Mouse (Mus musculus): ENCODE data around the gene Slc35g2. TPM values are rescaled to one million over a fixed set of nuclear protein-coding genes. Genes with fewer than 3 reads are reported as not detected.

Gene Slc35g2
- polyA plus RNA-seq, 1 experiment from 2014 or later, result 16.9 TPM

DNA sequence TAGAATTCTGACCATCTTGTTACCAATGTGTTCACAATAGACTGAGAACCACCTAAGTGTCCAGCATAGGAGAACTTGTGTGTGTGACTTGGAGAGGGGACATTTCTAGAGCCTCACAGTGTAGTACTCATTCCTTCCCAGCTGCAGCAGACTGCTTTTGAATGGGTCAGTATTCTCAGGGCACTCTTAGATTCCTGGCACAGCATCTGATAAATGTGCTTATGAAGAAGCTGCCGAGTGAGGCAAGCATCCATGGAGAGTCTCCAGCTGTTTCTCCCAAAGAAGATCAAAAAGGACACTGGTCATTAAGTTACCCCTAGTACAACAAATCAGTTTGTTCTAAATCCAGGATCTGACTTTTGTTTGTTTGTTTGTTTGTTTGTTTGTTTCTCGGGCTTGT, 2.4 kb upstream of the Slc35g2 start:
- Histone ChIP-seq H3K9me3 (ENCODE audit: control insufficient read depth, low read length) (no peaks in the 10 kb centered on the region), H3K36me3 (ENCODE audit: control insufficient read depth, insufficient read depth, low read length) (no peaks in the 10 kb centered on the region), H3K27me3 (ENCODE audit: control insufficient read depth, insufficient read depth, low read length) (no peaks in the 10 kb centered on the region), H3K4me3 (replicated peaks; ENCODE audit: low read depth, low read length) (no peak overlapping the region), H3K4me1 (ENCODE audit: control insufficient read depth, insufficient read depth, low read length) (peaks cover 9% of the 10 kb centered on the region; the same call in 1 of the 2 replicates), H3K27ac (replicated peaks; ENCODE audit: low read depth, low read length) (no peak overlapping the region), H3K4me2 (ENCODE audit: low read length) (no peak overlapping the region), H3K9ac (replicated peaks; ENCODE audit: low read length) (no peak overlapping the region)
- ATAC-seq (ENCODE audit: low FRiP score, low TSS enrichment), result no peak
- DNase-seq, result no peak
- 74% methylated on average over 2 of the region's 2 CpGs for WGBS

DNA sequence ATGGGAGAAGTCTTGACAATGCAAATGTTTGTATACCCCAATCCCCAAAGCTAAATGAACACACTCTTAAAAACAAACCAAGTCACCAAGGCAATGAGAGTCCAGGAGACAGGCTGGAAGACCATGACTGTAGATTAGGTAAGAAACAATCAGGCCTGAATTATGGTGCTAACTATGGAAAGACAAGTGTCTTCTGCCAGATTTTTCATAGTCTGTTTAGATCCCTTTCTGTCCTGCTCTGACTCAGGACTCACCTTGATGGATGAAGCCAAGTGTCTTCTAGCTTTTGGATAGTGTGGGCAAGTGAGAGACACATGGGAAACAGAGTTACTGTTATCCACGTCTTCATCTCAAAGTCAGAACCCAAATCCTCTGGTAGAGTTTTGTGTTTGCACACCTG, 621 bp upstream of the Slc35g2 start:
- WGBS, result 78% methylated on average over 1 of the region's 1 CpGs
- no peaks in the 10 kb centered on the region for H3K9me3 ChIP-seq (ENCODE audit: control insufficient read depth, low read length)
- H3K36me3 ChIP-seq (ENCODE audit: control insufficient read depth, insufficient read depth, low read length), result no peaks in the 10 kb centered on the region

DNA sequence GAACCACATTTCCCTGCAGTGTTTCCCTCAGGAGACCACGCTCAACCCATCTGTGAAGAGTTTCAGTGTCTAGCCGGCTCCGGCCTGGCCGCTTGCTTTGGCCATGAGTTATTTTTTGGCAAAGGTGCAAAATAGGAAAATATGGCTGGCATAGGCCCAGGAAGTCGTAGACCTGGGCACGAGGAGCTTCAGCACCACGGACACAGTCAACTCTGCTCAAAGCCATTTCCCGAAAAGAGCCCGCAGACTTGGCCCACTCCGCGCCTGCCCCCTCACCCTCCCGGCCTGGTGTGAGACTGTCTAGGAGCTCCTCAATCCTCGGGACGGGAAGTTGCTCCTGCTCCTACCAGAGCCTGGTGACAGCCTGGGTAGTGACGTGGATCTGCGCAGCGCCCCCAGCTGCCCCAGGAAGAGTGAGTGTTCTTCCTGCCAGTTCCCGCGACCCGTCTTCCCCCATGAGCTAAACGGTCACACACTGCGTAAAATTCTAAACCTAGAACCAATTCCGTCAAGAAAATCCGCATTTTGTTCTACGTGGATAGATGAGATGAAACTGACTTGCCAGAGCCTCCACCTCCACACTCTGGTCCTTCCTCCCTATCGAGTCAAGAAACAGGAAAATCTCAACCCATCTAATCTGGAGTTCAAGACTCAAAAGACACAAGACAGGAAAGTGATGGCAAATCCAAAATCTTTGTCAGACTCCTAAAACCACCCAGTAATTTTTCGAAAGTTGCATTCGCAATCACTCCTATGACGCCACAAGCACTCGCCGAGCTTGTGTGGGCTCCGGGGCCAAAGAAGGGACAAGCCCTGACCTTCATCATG, 878 bp downstream of the Slc35g2 start:
- no peak for ATAC-seq (ENCODE audit: low FRiP score, low TSS enrichment)
- H3K4me3 ChIP-seq (replicated peaks; ENCODE audit: low read depth, low read length), result peak overlapping the region; percentile 65
- no peaks in the 10 kb centered on the region for H3K27me3 ChIP-seq (ENCODE audit: control insufficient read depth, insufficient read depth, low read length)
- H3K36me3 ChIP-seq (ENCODE audit: control insufficient read depth, insufficient read depth, low read length), result no peaks in the 10 kb centered on the region
- H3K9ac ChIP-seq (replicated peaks; ENCODE audit: low read length), result peak overlapping the region; percentile 69
- peak overlapping the region; percentile 72 for H3K4me2 ChIP-seq (ENCODE audit: low read length)
- H3K9me3 ChIP-seq (ENCODE audit: control insufficient read depth, low read length), result no peaks in the 10 kb centered on the region
- DNase-seq, result peak; percentile 57
- 12% methylated on average over 32 of the region's 32 CpGs for WGBS
- H3K27ac ChIP-seq (replicated peaks; ENCODE audit: low read depth, low read length), result peak overlapping the region; percentile 74
- peaks cover 9% of the 10 kb centered on the region; the same call in 1 of the 2 replicates for H3K4me1 ChIP-seq (ENCODE audit: control insufficient read depth, insufficient read depth, low read length)

More for the DNA sequence above, 621 bp upstream of the Slc35g2 start:
- Histone ChIP-seq H3K4me2 (ENCODE audit: low read length) (peak overlapping the region; percentile 72), H3K27ac (replicated peaks; ENCODE audit: low read depth, low read length) (no peak overlapping the region), H3K4me3 (replicated peaks; ENCODE audit: low read depth, low read length) (peak overlapping the region; percentile 65), H3K27me3 (ENCODE audit: control insufficient read depth, insufficient read depth, low read length) (no peaks in the 10 kb centered on the region), H3K9ac (replicated peaks; ENCODE audit: low read length) (no peak overlapping the region), H3K4me1 (ENCODE audit: control insufficient read depth, insufficient read depth, low read length) (peaks cover 9% of the 10 kb centered on the region; the same call in 1 of the 2 replicates)
- ATAC-seq (ENCODE audit: low FRiP score, low TSS enrichment) (no peak), DNase-seq (no peak)

DNA sequence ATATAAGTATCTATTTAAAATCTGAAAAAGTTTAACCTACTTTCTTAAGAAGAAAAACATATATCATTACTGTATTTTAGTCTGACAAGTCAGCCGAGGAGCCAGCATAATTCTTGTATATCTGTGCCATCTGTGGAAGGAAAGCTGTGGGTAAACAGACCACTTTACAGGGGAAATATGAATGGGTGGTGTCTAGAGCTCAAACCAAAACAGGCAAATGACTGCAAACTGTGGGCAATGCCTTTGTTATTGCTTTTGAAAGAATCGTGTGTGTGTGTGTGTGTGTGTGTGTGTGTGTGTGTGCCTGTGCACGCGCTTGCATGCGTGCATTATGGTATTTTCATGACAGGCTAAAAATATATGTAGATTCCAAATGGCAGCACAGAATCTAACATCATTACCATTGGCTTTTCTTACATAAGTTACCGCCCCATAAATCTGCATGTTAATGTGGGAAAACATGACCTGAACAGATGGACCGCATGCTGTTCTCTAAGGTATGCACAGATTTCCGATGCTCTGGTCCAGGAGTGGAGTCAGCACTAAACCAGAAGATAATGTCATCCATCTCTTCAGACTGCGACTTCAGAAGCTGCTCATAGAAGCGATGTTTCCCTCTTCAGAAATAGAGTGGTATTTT, 10.5 kb downstream of the Slc35g2 start:
- no peaks in the 10 kb centered on the region for H3K36me3 ChIP-seq (ENCODE audit: control insufficient read depth, insufficient read depth, low read length)

DNA sequence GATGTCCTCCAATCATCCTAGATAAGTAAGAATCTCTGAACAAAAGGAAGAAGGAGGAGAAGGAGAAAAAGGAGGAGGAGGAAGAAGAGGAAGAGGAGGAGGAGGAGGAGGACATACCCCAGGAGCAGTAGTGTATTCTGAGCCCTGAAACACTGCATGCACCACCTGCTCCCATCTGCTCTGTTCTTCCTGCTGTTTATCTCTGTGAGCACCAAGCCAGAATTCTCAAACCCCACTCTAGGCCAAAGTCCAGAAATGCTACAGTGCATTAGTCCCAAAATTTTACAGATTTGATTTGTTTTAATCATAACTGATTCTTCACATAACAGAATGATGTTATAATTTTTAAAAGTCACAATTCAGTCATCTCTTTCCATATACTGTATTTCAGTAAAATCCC, 11.9 kb downstream of the Slc35g2 start:
- no peak overlapping the region for H3K4me2 ChIP-seq (ENCODE audit: low read length)
- ATAC-seq (ENCODE audit: low FRiP score, low TSS enrichment) (no peak), DNase-seq (no peak)
- no peak overlapping the region for H3K9ac ChIP-seq (replicated peaks; ENCODE audit: low read length)
- H3K36me3 ChIP-seq (ENCODE audit: control insufficient read depth, insufficient read depth, low read length), result no peaks in the 10 kb centered on the region
- no peaks in the 10 kb centered on the region for H3K27me3 ChIP-seq (ENCODE audit: control insufficient read depth, insufficient read depth, low read length)
- H3K4me1 ChIP-seq (ENCODE audit: control insufficient read depth, insufficient read depth, low read length), result no peaks in the 10 kb centered on the region
- no peaks in the 10 kb centered on the region for H3K9me3 ChIP-seq (ENCODE audit: control insufficient read depth, low read length)
- H3K4me3 ChIP-seq (replicated peaks; ENCODE audit: low read depth, low read length), result no peak overlapping the region
- H3K27ac ChIP-seq (replicated peaks; ENCODE audit: low read depth, low read length), result no peak overlapping the region

More for the DNA sequence above, 10.5 kb downstream of the Slc35g2 start:
- no peak overlapping the region for H3K4me3 ChIP-seq (replicated peaks; ENCODE audit: low read depth, low read length)
- DNase-seq, result no peak
- no peaks in the 10 kb centered on the region for H3K27me3 ChIP-seq (ENCODE audit: control insufficient read depth, insufficient read depth, low read length)
- H3K9me3 ChIP-seq (ENCODE audit: control insufficient read depth, low read length), result no peaks in the 10 kb centered on the region
- H3K9ac ChIP-seq (replicated peaks; ENCODE audit: low read length), result no peak overlapping the region
- H3K4me1 ChIP-seq (ENCODE audit: control insufficient read depth, insufficient read depth, low read length), result no peaks in the 10 kb centered on the region
- 85% methylated on average over 10 of the region's 10 CpGs for WGBS
- H3K4me2 ChIP-seq (ENCODE audit: low read length), result no peak overlapping the region
- no peak for ATAC-seq (ENCODE audit: low FRiP score, low TSS enrichment)
- no peak overlapping the region for H3K27ac ChIP-seq (replicated peaks; ENCODE audit: low read depth, low read length)

DNA sequence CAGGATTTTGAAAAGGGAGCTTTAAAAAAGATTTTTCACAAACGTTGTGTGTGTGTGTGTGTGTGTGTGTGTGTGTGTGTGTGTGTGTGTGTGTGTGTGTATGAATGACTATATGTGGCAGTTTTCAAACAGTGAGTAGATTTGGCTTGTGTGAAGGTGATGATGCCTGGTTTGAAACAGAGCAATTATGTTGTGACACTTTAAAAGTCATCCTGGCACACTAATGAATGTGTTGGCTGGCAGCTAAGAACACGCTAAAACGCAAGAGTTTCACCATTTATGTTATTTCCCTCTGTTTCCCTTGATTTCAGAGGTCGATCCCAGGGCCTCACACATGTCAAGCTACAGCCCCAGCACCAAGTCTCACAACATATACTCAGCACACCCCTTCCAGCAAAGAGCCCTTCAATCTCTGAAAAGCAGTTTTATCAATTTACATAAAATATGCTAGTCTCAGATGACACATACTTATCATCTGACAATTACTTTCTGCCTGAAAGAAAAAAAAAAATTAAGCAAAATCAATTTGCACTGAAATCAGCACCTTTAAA, 12.8 kb downstream of the Slc35g2 start:
- no peaks in the 10 kb centered on the region for H3K27me3 ChIP-seq (ENCODE audit: control insufficient read depth, insufficient read depth, low read length)
- 0 out of 2 replicates have a peak, but pooled peaks cover 2% of the 10 kb centered on the region for H3K36me3 ChIP-seq (ENCODE audit: control insufficient read depth, insufficient read depth, low read length)
- ATAC-seq (ENCODE audit: low FRiP score, low TSS enrichment) (no peak), DNase-seq (no peak)
- no peak overlapping the region for H3K9ac ChIP-seq (replicated peaks; ENCODE audit: low read length)
- H3K4me3 ChIP-seq (replicated peaks; ENCODE audit: low read depth, low read length), result no peak overlapping the region
- 82% methylated on average over 4 of the region's 4 CpGs for WGBS
- H3K4me1 ChIP-seq (ENCODE audit: control insufficient read depth, insufficient read depth, low read length), result no peaks in the 10 kb centered on the region
- no peak overlapping the region for H3K4me2 ChIP-seq (ENCODE audit: low read length)
- no peaks in the 10 kb centered on the region for H3K9me3 ChIP-seq (ENCODE audit: control insufficient read depth, low read length)
- H3K27ac ChIP-seq (replicated peaks; ENCODE audit: low read depth, low read length), result no peak overlapping the region

DNA sequence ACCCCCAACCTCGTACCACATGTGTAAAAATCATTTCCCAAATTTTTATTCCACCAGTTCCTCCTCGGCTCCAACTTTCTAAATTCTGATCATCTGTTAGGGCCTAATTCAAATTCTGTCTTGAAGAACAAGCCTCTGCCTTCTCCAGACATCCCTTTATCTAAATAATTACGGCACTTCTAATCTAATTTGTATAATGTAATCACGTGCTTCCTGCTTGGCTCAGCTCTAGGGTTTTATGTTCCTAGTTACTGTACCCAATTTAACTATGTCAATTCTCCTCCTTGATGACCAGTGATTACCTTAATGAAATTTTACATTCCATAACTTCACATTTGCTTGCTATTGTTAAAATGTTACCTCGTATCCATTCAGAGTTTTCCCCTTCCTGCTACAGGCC, 15.2 kb downstream of the Slc35g2 start:
- Histone ChIP-seq H3K4me3 (replicated peaks; ENCODE audit: low read depth, low read length) (no peak overlapping the region), H3K4me1 (ENCODE audit: control insufficient read depth, insufficient read depth, low read length) (no peaks in the 10 kb centered on the region), H3K27me3 (ENCODE audit: control insufficient read depth, insufficient read depth, low read length) (no peaks in the 10 kb centered on the region), H3K9me3 (ENCODE audit: control insufficient read depth, low read length) (no peaks in the 10 kb centered on the region), H3K36me3 (ENCODE audit: control insufficient read depth, insufficient read depth, low read length) (0 out of 2 replicates have a peak, but pooled peaks cover 4% of the 10 kb centered on the region), H3K9ac (replicated peaks; ENCODE audit: low read length) (no peak overlapping the region), H3K27ac (replicated peaks; ENCODE audit: low read depth, low read length) (no peak overlapping the region), H3K4me2 (ENCODE audit: low read length) (no peak overlapping the region)
- DNase-seq (no peak), ATAC-seq (ENCODE audit: low FRiP score, low TSS enrichment) (no peak)
- WGBS, result 76% methylated on average over 5 of the region's 5 CpGs

DNA sequence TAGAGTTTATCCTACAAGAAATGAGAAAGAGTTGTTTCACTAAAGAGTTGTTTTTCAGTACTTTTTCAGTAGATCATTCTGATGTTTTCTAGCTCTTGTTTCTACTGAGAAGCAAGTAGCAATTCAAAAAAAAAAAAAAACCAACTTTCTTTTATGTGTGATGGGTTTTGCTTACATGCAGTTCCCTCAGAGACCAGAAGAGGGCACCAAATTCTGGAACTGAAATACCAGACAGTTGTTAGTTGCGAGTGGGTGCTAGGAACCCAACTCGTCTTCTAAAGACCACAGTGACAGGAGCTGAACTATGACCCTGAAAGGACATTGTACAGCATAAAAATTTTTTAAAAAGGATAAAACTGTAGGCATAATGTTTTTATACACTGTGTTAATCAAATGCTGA, 22.6 kb downstream of the Slc35g2 start:
- peak; percentile 11 for DNase-seq
- WGBS, result 89% methylated on average over 2 of the region's 2 CpGs

More for the DNA sequence above, 22.6 kb downstream of the Slc35g2 start:
- H3K9ac ChIP-seq (replicated peaks; ENCODE audit: low read length), result no peak overlapping the region
- no peak for ATAC-seq (ENCODE audit: low FRiP score, low TSS enrichment)
- H3K27me3 ChIP-seq (ENCODE audit: control insufficient read depth, insufficient read depth, low read length), result no peaks in the 10 kb centered on the region
- no peak overlapping the region for H3K27ac ChIP-seq (replicated peaks; ENCODE audit: low read depth, low read length)
- peaks cover 10% of the 10 kb centered on the region for H3K9me3 ChIP-seq (ENCODE audit: control insufficient read depth, low read length)
- H3K36me3 ChIP-seq (ENCODE audit: control insufficient read depth, insufficient read depth, low read length), result peaks cover 9% of the 10 kb centered on the region; the same call in 1 of the 2 replicates
- no peak overlapping the region for H3K4me2 ChIP-seq (ENCODE audit: low read length)
- H3K4me3 ChIP-seq (replicated peaks; ENCODE audit: low read depth, low read length), result no peak overlapping the region
- peaks cover 23% of the 10 kb centered on the region for H3K4me1 ChIP-seq (ENCODE audit: control insufficient read depth, insufficient read depth, low read length)
